Mouse (Mus musculus) E14TG2a.4 (cell line): ENCODE measurements around the gene Ttc7.

Experiments used
- CTCF ChIP-seq: conservative IDR thresholded peaks from 2 replicates; pipeline ENCODE4 v1.5.1; 2014; ENCODE audit warnings: low read length
- NANOG ChIP-seq: IDR thresholded peaks from 2 replicates; pipeline ENCODE4 v1.6.1; 2014; ENCODE audit warnings: borderline replicate concordance, low read length, mixed read lengths

DNA sequence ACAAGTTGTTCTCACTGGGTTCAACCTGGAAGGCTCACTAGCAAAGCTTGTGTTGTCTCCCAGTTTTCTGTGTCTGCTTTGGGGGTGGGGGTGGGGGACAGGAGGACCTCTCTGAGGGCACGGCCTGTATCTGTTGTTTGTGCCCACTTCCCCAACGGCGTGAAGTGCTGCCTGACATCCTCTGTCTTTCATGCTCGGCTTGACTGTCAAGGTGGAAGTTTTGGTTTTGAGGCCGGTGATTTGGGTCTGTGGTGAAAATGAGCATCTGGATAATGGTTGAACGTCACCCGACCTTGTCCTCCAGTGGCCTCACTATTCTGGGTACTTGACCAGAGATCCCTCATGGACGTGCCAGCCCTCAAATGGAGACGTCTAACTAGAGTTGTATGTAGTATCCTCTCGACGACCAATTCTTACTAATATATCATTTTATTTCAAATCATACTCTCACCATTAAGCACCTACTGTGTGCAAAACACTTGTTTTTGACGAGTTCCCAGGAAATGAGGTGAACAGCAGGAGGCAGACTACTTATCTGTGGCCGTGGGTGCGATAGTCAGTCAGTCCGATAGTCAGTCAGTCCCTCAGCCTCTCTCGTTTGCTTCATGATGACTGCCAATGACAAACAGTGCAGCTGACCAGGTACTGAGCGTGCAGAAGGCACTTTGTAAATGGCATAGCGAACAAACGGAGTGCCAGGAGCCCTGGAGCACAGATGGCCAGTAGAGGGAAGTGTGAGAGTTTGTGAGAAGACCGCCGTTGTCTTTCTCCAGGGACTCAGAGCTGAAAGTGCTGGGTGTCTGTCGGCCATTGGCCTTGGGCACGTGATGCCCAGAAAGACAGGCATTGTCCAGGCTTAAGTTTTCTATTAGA, 33.4 kb downstream of the Ttc7 start:
- TF ChIP-seq CTCF (no peak), NANOG (no peak)
